Mouse (Mus musculus): ENCODE results near the gene Pmvk. TPM values are rescaled to one million over a fixed set of nuclear protein-coding genes. Genes with fewer than 3 reads are reported as not detected.

Gene Pmvk
- total RNA-seq (2021), result 10 to 100 TPM; 35.3 to 38.7 TPM
- long read RNA-seq, experiment 1, transcript Pmvk-201 (5 exons, 1,194 nt), result major isoform, 26 of 36 reads
- long read RNA-seq, experiment 1, partial matches to known transcripts, result 2 of 36 reads
- long read RNA-seq, experiment 1, other reads (novel, unspliced or antisense), result 8 of 36 reads
- long read RNA-seq, experiment 2, transcript Pmvk-201 (5 exons, 1,194 nt), result major isoform, 45 of 62 reads
- long read RNA-seq, experiment 2, partial matches to known transcripts, result 6 of 62 reads
- long read RNA-seq, experiment 2, other reads (novel, unspliced or antisense), result 11 of 62 reads

- DNase-seq (ENCODE audit: low spot score in 2 of 2), result no peak
Measured at GRCm38 (mm10) chr3:89454401-89455177, at the start of gene Pmvk. Pmvk (plus strand) TSS chr3:89454541.

- no peak for DNase-seq (ENCODE audit: low spot score in 2 of 2)
Measured at GRCm38 (mm10) chr3:89406887-89407286, 47.5 kb upstream of the Pmvk start.

GRCm38 (mm10) chr3:89408448-89408847 lies 45.9 kb upstream of the Pmvk start:
- DNase-seq (ENCODE audit: low spot score in 2 of 2), result no peak

GRCm38 (mm10) chr3:89409701-89410100 lies 44.6 kb upstream of the Pmvk start:
- no peak for DNase-seq (ENCODE audit: low spot score in 2 of 2)

DNA sequence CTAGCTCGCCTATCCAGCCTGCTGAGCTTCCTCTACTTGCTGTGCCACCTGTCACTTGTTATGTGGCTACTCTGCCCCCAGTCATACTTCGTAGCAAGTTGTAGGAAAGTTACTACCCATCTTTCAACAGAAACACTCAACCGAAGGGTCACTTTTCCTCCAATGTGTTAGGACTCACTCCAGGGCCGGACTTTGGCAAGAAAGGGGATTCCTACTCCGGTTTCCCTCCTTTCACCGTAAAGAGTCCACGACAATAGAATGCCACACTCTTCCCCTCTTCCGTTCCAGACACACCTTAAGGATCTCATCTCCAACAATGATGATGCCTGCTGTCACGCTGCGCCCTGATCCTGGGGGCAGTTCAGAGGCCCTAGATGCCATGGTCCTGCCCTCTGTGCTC lies 43.5 kb upstream of the Pmvk start:
- no peak for DNase-seq (ENCODE audit: low spot score in 2 of 2)

DNA sequence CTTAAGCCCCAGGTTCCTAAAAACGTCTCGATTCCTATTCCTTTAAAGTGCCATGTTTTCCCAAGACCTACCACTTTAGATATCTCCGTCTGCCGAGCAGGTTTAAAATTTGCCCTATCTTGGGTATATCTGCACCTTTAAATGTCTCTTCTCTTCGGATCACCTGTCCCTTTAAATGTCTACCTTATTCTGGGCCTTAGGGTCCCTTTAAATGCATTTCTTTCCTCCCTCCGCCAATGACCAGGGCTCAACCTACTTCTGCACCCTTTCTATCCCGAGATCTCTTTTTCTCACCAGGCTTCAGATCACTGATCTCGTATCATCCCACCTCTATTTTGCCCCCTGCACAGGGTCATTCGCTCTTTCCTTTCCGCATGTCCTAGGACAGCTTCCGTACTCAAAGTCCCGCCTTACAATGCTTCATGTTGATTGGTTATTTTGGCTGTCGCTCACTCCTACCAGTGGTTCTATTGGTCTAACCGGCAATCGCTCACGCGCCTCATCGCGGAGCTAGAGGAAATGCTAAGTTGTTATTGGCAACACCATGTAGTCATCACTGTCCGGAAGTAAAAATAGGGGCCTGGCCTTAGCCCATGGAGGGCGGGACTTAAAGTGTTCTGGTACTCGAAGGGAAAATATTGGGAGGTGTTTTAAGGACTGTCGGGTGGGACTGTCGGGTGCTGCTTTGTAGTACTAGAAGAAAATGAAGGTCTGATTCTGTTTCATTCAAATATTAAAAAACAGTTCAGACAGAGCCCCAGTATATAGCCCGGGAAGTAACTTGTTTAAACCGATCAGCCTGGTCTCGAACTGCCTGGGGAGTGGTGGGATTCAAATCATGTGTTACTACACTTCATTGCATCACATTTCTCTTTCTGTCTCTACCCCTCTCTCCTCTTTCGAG lies 42.6 kb upstream of the Pmvk start, which contains the start of gene Flad1:
Flad1 (minus strand) TSS at position 381 of the 904 bp plus-strand sequence.
- DNase-seq (ENCODE audit: low spot score in 2 of 2), result peak; percentile 100

GRCm38 (mm10) chr3:89416158-89416557 lies 38.2 kb upstream of the Pmvk start:
- no peak for DNase-seq (ENCODE audit: low spot score in 2 of 2)

GRCm38 (mm10) chr3:89417131-89417530 lies 37.2 kb upstream of the Pmvk start:
- DNase-seq (ENCODE audit: low spot score in 2 of 2), result no peak

GRCm38 (mm10) chr3:89417840-89418169 lies 36.5 kb upstream of the Pmvk start:
- no peak for DNase-seq (ENCODE audit: low spot score in 2 of 2)

DNA sequence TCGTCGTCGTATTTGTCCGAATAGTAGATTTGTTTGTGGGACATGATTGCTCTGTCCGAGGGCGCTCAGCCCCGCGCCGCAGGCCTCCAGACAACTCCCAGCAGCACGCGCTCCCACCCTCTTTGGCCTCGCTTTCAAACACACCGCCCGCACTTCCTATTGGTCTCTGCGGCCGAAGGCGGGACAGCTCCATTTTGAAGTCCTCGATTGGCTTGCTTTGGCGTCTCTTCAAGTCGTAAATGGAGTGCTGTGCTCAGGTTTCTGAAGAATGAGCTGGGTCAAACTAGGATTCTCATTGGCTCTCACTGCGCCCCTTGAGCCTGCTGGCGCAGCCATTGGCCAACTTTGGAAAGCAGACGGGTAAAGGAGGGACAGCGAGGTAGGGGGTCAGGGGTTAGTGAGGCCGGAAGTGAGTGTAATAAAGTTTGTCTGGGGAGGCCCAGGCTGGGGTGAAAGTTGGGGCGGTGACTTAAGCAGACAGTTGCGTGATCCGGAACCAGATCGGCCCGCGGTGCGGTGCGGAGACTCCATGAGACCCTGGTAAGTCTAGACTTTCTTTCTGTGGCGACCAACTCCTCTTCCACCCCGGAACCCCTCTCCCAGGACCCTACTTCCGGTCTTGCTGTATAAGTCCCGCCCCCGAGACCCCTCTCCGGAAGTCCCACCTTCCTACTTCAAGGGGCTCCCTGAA lies 36.0 kb upstream of the Pmvk start, which contains the start of the genes Cks1b and Shc1:
Cks1b (minus strand) TSS at position 214 of the 691 bp plus-strand sequence.
Shc1 (plus strand) TSS at position 274 of the 691 bp plus-strand sequence.
- DNase-seq (ENCODE audit: low spot score in 2 of 2), result peak; percentile 90 to 97

- no peak for DNase-seq (ENCODE audit: low spot score in 2 of 2)
Measured at GRCm38 (mm10) chr3:89418861-89419250, 35.5 kb upstream of the Pmvk start.

GRCm38 (mm10) chr3:89419571-89419970 lies 34.8 kb upstream of the Pmvk start:
- no peak for DNase-seq (ENCODE audit: low spot score in 2 of 2)

DNA sequence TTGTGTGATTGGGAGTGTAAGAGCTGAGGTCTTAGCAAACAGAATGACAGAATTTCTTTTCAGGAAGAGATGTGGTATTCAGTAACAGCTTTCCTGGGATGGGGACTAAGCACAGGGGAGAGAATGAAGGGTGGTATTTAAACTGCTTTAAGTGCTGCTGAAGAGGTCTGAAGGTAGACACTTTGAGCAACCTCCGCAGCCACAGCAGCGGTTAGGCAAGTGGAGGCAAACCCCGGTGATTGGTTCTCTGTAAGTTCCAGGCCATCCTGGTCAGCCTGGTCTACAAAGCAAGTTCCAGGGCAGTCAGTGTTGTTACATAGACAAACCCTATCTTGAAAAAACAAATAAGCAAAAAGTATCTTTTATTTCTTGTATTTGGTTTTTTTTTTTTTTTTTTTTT lies 34.4 kb upstream of the Pmvk start:
- no peak for DNase-seq (ENCODE audit: low spot score in 2 of 2)

DNA sequence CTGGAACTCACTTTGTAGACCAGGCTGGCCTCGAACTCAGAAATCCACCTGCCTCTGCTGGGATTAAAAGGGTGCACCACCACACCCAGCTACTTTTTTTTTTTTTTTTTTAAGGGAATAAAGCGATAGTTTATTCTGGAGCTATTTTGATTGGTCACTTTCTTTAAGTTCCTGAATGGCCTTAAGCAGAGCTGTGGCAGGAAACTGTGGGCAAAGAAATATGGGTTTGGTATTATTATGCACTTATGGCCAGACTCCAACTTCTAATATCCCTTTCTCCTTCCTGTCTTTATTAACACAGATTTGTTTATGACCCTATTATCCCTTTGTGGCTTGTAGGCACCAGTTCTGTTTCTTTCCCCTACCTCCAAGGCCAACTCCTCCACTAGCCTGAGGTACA lies 33.9 kb upstream of the Pmvk start:
- DNase-seq (ENCODE audit: low spot score in 2 of 2), result no peak

- peak in 1 of 2 experiments; percentile 76 for DNase-seq (ENCODE audit: low spot score in 2 of 2)
Measured at GRCm38 (mm10) chr3:89421002-89421774, 33.2 kb upstream of the Pmvk start.

DNA sequence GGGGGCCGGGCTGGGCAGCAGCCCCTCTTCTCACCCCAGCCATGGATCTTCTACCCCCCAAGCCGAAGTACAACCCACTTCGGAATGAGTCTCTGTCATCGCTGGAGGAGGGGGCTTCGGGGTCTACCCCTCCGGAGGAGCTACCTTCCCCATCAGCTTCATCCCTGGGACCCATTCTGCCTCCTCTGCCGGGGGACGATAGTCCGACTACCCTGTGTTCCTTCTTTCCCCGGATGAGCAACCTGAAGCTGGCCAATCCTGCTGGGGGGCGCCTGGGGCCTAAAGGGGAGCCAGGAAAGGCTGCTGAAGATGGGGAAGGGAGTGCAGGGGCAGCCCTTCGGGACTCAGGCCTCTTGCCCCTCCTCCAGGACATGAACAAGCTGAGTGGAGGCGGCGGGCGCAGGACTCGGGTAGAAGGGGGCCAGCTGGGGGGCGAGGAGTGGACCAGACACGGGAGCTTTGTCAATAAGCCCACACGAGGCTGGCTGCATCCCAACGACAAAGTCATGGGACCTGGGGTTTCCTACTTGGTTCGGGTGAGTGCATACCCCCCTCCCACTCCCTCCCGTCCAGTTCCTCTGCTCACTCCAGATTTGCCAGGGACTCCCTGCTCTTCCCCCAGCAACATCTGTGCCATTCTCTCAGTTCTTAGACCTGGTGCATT lies 32.4 kb upstream of the Pmvk start:
- no peak for DNase-seq (ENCODE audit: low spot score in 2 of 2)

DNA sequence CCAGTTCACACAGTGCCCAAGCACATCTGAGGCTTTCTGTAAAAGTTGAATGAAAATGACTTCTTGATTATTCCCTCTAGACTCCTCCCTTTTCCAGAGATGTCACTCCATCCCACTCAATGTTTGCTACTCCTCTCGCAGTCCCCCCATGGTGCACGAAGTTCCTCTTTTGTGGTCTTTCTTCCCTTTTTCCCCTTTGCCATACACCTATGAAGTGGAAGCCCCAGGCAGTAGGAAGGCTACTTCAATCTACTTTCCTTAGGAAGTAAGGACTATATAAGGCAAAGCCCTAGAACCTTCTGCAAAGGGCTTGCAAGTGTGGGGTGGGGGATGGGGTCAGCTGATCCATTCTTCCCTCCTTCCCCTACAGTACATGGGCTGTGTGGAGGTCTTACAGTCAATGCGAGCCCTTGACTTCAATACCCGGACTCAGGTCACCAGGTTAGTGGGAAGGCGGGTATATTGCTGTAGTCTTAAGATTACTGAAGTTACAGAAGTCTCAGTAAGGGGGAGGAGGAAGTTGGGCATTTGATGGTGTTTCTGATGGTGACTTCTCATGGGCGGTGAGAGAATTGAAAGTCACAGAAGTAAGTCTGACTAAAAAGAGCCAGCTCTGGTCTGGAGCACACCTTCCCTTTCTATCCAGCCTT lies 31.7 kb upstream of the Pmvk start:
- DNase-seq (ENCODE audit: low spot score in 2 of 2), result no peak

- DNase-seq (ENCODE audit: low spot score in 2 of 2), result no peak
Measured at GRCm38 (mm10) chr3:89424416-89425140, 29.8 kb upstream of the Pmvk start.

Measured in layer of hippocampus, postnatal 14 days (tissue).